In the genomic region with DNA sequence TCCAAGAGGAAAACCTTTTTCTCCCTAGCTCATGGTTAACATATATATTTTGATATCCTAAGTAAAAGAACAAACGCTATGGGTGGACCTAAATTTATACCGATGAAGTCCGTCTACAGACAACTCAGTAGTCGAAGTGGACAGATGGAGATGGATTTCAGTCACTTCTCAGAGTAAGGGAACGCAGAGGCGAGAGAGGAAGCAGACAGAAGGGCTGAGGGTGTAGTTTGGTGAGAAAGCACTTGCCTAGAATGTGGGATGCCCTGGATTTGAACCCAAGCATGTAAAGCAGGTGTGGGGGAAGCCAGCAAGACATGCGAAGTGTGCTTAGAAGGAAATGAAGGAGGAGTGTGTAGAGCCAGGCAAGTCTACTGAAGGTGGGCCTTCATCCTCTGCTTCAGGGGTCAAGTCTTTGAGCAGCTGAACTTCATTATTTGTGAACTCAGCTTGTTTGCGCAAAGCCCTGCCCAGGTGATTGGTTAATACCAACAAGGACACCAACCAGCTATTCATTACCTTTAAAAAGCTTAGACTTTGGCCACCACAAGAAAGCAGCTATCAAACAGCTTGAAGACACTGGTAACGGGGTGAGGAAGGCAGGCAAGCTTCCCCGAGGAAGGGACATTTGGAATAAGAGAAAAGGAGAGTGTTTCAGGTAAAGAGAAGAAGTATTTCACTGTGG, we compare ENCODE assay signal across 14 mouse cellular contexts.
DNase-seq lines count a peak whose midpoint lies in the region; ATAC-seq and TF ChIP-seq lines count a peak whose summit lies in the region.
"Had no signal": no experiment of that assay in that cellular context is flagged by ENCODE, and none has a peak within 500 bp of the region (broad histone marks: within the 10 kb centered on the region; RNA-seq: fewer than 3 reads in every experiment).

No protein-coding gene starts in this region.

- no peak for DNase-seq in frontal cortex, postnatal 14 days (ENCODE audit: low spot score in 2 of 2)
- no peak for DNase-seq in layer of hippocampus, adult 2 months (ENCODE audit: low spot score in 2 of 2)
- DNase-seq in layer of hippocampus, postnatal 25 days (ENCODE audit: extremely low spot score in 1 of 2, low spot score in 1 of 2), result no peak
- peak; percentile 14 for DNase-seq in testis, postnatal 10 days (ENCODE audit: low spot score)
- DNase-seq in testis, postnatal 14 days (ENCODE audit: low spot score), result no peak
- DNase-seq in yolk sac, embryonic 10.5 days (ENCODE audit: low spot score), result peak; percentile 65
- DNase-seq: cerebellum, adult 9-11 months; midbrain, embryonic 14.5 days; thymus, adult 18-20 months had no signal

- no peak overlapping the region for H3K4me3 ChIP-seq in layer of hippocampus, adult 2 months
- H3K4me3 ChIP-seq: hindbrain, embryonic 10.5 days; limb, embryonic 13.5 days had no signal

- peak; percentile 71 for ATAC-seq in frontal cortex, adult (ENCODE audit: low TSS enrichment)
- no peak for ATAC-seq in CD4-positive, CD25-positive, alpha-beta regulatory T cell, adult 4 months

- no peak for TF ChIP-seq CTCF in layer of hippocampus, adult 2 months (conservative IDR thresholded peaks at IDR 0.05)

- H3K27ac ChIP-seq in layer of hippocampus, adult 2 months, result peak overlapping the region; percentile 55; the same call in 1 of the 2 replicates
- H3K27ac ChIP-seq: hindbrain, embryonic 10.5 days; limb, embryonic 13.5 days; liver, embryonic 14.5 days had no signal

Comparison
In these comparisons a context has a peak if more than half of its experiments do, and no peak if none do; other contexts are left out.
1. DNase-seq: peak in testis, postnatal 10 days (single experiment) and yolk sac, embryonic 10.5 days (single experiment); none in frontal cortex, postnatal 14 days (0 of 2), layer of hippocampus, adult 2 months (0 of 2), layer of hippocampus, postnatal 25 days (0 of 2) and testis, postnatal 14 days (single experiment).